ENCODE assay signal across 2 mouse cellular contexts in the genomic region with DNA sequence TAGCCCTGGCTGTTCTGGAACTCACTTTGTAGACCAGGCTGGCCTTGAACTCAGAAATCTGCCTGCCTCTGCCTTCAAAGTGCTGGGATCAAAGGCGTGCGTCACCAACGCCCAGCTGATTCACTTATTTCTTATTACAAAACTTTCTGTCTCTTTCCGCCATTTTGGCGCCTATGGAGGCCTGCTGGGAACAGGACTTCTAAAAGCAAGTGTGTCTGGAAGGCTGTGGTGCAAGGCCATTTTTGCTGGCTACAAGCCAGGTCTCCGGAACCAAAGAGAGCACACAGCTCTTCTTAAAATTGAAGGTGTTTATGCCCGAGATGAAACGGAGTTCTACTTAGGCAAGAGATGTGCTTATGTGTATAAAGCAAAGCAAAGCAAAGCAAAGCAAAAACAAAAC. TPM values are rescaled to one million over a fixed set of nuclear protein-coding genes. Genes with fewer than 3 reads are reported as not detected.
"Had no signal": no experiment of that assay in that cellular context is flagged by ENCODE, and none has a peak within 500 bp of the region (broad histone marks: within the 10 kb centered on the region; RNA-seq: fewer than 3 reads in every experiment).

No protein-coding gene starts in this region.

RNA-seq across cellular contexts. Expression of gene Batf, which starts 24.2 kb away (rescaled TPM):
- total RNA-seq: gastrocnemius, adult 8-10 months; gastrocnemius, postnatal 36 days had no signal
